Mouse (Mus musculus): ENCODE results near the gene Pla2r1. TPM values are rescaled to one million over a fixed set of nuclear protein-coding genes. Genes with fewer than 3 reads are reported as not detected.

Gene Pla2r1
- polyA plus RNA-seq, 1 experiment from 2014 or later = 1.3 TPM

GRCm38 (mm10) chr2:60414334-60414733 is 138.8 kb downstream of the Pla2r1 start:
- no peak overlapping the region for H3K4me3 ChIP-seq
- WGBS = 42% methylated on average over 8 of the region's 8 CpGs
- H3K4me1 ChIP-seq = no peaks in the 10 kb centered on the region
- no peaks in the 10 kb centered on the region for H3K9me3 ChIP-seq
- ATAC-seq (ENCODE audit: low FRiP score, low read depth) = no peak
- H3K9ac ChIP-seq = no peak overlapping the region
- no peak overlapping the region for H3K27ac ChIP-seq
- no peak overlapping the region for H3K4me2 ChIP-seq (replicated peaks)
- no peaks in the 10 kb centered on the region for H3K27me3 ChIP-seq (replicated peaks)
- H3K36me3 ChIP-seq = no peaks in the 10 kb centered on the region

GRCm38 (mm10) chr2:60413006-60413650 is 140.0 kb downstream of the Pla2r1 start:
- no peak overlapping the region for H3K4me2 ChIP-seq (replicated peaks)
- H3K9me3 ChIP-seq = no peaks in the 10 kb centered on the region
- H3K9ac ChIP-seq = no peak overlapping the region
- H3K36me3 ChIP-seq = no peaks in the 10 kb centered on the region
- WGBS = 90% methylated on average over 18 of the region's 18 CpGs
- H3K4me1 ChIP-seq = no peaks in the 10 kb centered on the region
- no peak for ATAC-seq (ENCODE audit: low FRiP score, low read depth)
- H3K4me3 ChIP-seq = no peak overlapping the region
- no peaks in the 10 kb centered on the region for H3K27me3 ChIP-seq (replicated peaks)
- no peak overlapping the region for H3K27ac ChIP-seq

DNA sequence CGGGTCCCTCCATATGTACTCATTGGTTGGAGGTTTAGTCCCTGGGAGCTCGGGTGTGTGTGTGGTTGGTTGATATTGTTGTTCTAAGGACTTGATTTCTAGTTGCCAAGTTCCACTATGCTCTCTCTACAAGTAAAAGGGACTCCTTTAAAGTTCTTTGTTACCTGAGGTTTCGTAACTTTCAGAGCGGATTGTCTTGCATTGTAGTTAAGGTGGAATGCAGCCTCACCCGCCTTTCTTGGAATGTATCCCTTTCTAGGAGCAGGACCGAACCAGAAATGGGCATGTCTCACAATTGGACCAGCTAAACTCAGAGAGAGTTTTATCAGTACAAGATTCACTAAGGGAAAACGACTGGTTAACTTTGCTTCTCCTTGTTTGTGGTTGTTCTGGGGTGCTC is 141.9 kb downstream of the Pla2r1 start:
- 84% methylated on average over 7 of the region's 7 CpGs for WGBS

GRCm38 (mm10) chr2:60409989-60410763 is 142.9 kb downstream of the Pla2r1 start:
- Histone ChIP-seq H3K4me3 (no peak overlapping the region), H3K9ac (no peak overlapping the region), H3K27me3 (replicated peaks) (no peaks in the 10 kb centered on the region), H3K4me2 (replicated peaks) (no peak overlapping the region), H3K27ac (no peak overlapping the region), H3K9me3 (no peaks in the 10 kb centered on the region), H3K4me1 (no peaks in the 10 kb centered on the region), H3K36me3 (no peaks in the 10 kb centered on the region)
- no peak for ATAC-seq (ENCODE audit: low FRiP score, low read depth)
- WGBS = 78% methylated on average over 11 of the region's 11 CpGs

More for the DNA sequence above, 141.9 kb downstream of the Pla2r1 start:
- H3K27me3 ChIP-seq (replicated peaks) = no peaks in the 10 kb centered on the region
- H3K4me2 ChIP-seq (replicated peaks) = no peak overlapping the region
- no peaks in the 10 kb centered on the region for H3K36me3 ChIP-seq
- H3K27ac ChIP-seq = no peak overlapping the region
- no peak for ATAC-seq (ENCODE audit: low FRiP score, low read depth)
- no peak overlapping the region for H3K4me3 ChIP-seq
- no peaks in the 10 kb centered on the region for H3K9me3 ChIP-seq
- H3K9ac ChIP-seq = no peak overlapping the region
- H3K4me1 ChIP-seq = no peaks in the 10 kb centered on the region

DNA sequence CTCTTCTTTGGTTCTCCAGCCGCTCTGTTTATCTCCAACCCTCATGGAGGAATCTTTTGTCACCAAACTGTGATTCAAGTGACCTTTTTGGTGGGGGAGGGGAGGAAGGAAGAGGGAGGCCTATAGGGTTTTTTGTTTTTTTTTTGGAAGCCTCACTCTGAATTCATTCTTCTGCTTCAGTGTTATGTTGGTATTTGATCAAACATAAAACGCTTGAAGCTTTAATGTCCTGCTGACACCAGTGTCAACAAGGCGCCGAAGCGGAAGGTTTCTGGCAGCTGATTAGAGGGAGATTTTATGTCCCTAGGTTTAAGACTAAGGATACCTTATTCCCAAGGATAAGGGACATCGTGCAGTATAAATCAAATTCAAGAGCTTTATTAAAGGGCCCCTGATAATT is 143.9 kb downstream of the Pla2r1 start:
- no peaks in the 10 kb centered on the region for H3K9me3 ChIP-seq
- WGBS = 54% methylated on average over 6 of the region's 6 CpGs
- H3K27me3 ChIP-seq (replicated peaks) = no peaks in the 10 kb centered on the region
- H3K4me1 ChIP-seq = no peaks in the 10 kb centered on the region
- H3K9ac ChIP-seq = no peak overlapping the region
- no peak overlapping the region for H3K4me3 ChIP-seq
- H3K4me2 ChIP-seq (replicated peaks) = no peak overlapping the region
- H3K36me3 ChIP-seq = no peaks in the 10 kb centered on the region
- no peak for ATAC-seq (ENCODE audit: low FRiP score, low read depth)
- no peak overlapping the region for H3K27ac ChIP-seq

DNA sequence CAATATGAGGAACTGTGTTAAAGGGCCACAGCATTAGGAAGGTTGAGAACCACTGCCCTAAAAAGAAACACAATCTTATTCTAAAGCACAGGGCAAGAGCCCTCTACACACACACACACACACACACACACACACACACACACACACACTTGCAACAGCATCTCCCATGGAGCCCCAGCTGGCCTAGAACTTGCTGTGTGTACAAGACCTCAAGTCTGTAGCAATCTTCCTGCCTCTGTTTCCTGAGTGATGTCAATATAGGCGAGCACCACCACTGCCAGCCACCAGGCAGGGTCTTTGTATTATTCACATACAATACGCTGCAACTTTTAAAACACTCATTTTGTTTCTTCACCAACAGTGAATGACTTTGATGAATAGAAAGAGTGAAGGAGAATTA is 145.7 kb downstream of the Pla2r1 start:
- no peak for ATAC-seq (ENCODE audit: low FRiP score, low read depth)
- Histone ChIP-seq H3K27ac (no peak overlapping the region), H3K4me1 (no peaks in the 10 kb centered on the region), H3K36me3 (no peaks in the 10 kb centered on the region), H3K27me3 (replicated peaks) (no peaks in the 10 kb centered on the region), H3K9ac (no peak overlapping the region), H3K4me3 (no peak overlapping the region), H3K9me3 (no peaks in the 10 kb centered on the region), H3K4me2 (replicated peaks) (no peak overlapping the region)
- WGBS = 88% methylated on average over 2 of the region's 2 CpGs

- no peak for ATAC-seq (ENCODE audit: low FRiP score, low read depth)
- Histone ChIP-seq H3K4me1 (no peaks in the 10 kb centered on the region), H3K9ac (no peak overlapping the region), H3K27me3 (replicated peaks) (no peaks in the 10 kb centered on the region), H3K4me2 (replicated peaks) (no peak overlapping the region), H3K36me3 (no peaks in the 10 kb centered on the region), H3K9me3 (no peaks in the 10 kb centered on the region), H3K27ac (no peak overlapping the region), H3K4me3 (no peak overlapping the region)
- WGBS = 92% methylated on average over 5 of the region's 5 CpGs
Observed at GRCm38 (mm10) chr2:60405431-60405830, 147.7 kb downstream of the Pla2r1 start.

DNA sequence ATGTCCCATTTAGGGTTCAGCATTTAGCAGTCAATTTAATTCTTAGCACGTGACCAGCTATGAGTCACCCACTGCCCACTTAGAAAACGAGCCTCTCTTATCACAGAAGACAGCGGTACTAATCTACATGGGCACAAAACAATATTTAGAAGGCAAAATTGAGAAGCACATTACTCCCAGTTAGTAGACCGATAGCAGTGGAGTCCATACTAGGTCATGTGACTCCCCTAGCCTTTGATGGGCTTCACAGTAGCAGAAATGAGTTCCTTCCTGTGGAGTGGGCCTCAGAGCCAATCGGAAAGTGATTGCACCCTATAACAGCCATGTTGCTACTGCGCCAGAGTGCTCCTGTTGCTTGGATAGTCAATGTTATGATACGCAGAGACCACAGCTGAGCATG is 148.3 kb downstream of the Pla2r1 start:
- Histone ChIP-seq H3K36me3 (no peaks in the 10 kb centered on the region), H3K9me3 (no peaks in the 10 kb centered on the region), H3K27ac (no peak overlapping the region), H3K4me3 (no peak overlapping the region), H3K4me2 (replicated peaks) (no peak overlapping the region), H3K4me1 (no peaks in the 10 kb centered on the region), H3K27me3 (replicated peaks) (no peaks in the 10 kb centered on the region), H3K9ac (no peak overlapping the region)
- no peak for ATAC-seq (ENCODE audit: low FRiP score, low read depth)
- 92% methylated on average over 7 of the region's 7 CpGs for WGBS

- ATAC-seq (ENCODE audit: low FRiP score, low read depth) = no peak
- Histone ChIP-seq H3K27ac (no peak overlapping the region), H3K36me3 (no peaks in the 10 kb centered on the region), H3K9me3 (no peaks in the 10 kb centered on the region), H3K9ac (no peak overlapping the region), H3K27me3 (replicated peaks) (no peaks in the 10 kb centered on the region), H3K4me3 (no peak overlapping the region), H3K4me2 (replicated peaks) (no peak overlapping the region), H3K4me1 (no peaks in the 10 kb centered on the region)
- 88% methylated on average over 5 of the region's 5 CpGs for WGBS
Observed at GRCm38 (mm10) chr2:60401694-60402093, 151.4 kb downstream of the Pla2r1 start.

DNA sequence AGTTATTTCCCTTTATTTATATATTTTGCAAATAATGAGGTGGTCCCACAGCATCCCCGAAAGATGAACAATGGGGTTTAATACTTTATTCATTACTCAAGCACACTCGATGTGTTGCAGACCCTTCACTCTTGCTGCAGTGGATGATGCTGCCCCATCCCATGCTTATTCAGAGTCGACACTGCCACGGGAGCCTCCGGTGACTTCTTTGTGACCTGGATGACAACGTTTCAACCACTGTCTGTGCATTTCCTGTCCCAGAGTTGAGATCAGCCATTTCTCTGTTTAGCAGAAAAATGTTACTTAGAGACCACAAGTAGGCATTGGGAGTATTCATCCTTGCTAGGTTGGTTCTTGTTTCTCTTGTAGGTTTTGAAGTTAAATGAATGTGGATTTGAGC is 159.3 kb downstream of the Pla2r1 start:
- no peaks in the 10 kb centered on the region for H3K27me3 ChIP-seq (replicated peaks)
- no peaks in the 10 kb centered on the region for H3K4me1 ChIP-seq
- 77% methylated on average over 6 of the region's 6 CpGs for WGBS
- no peak for ATAC-seq (ENCODE audit: low FRiP score, low read depth)
- H3K27ac ChIP-seq = no peak overlapping the region
- H3K36me3 ChIP-seq = no peaks in the 10 kb centered on the region
- H3K9ac ChIP-seq = no peak overlapping the region
- H3K4me2 ChIP-seq (replicated peaks) = no peak overlapping the region
- no peak overlapping the region for H3K4me3 ChIP-seq
- H3K9me3 ChIP-seq = no peaks in the 10 kb centered on the region

DNA sequence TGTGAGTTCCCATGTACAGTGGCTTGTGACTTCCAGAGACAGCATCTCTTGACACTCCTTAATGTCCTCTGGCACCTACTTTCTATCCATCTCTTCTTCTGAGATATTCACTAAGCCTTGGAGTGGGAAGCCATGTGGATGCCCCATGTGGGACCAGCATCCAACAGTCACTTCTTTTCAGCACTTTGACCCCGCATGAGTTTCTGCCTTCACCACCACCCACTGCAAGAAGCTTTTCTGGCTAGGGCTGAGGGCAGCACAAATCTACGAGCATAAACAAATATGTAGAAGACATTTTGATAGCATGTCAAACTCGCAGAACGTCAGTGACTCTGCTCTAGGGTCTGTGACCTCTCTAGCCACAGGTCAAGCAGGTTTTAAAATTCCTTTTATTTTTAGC is 160.8 kb downstream of the Pla2r1 start:
- H3K4me3 ChIP-seq = no peak overlapping the region
- no peak for ATAC-seq (ENCODE audit: low FRiP score, low read depth)

DNA sequence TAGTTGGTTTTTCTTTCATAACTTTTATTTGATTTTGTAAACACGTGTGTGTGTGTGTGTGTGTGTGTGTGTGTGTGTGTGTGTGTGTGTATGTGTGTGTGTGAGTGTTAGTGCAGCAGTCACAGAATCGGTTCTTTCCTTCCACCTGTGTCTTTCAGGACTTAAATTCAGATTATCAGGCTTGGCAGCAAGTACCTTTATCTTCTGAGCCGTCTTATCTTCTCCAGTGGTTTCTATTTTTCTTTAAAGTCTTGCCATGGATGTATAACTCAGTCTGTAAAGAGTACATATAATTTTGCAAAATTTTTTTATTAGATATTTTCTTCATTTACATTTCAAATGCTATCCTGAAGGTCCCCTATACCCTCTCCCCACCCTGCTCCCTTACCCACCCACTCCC is 165.7 kb downstream of the Pla2r1 start:
- Histone ChIP-seq H3K9ac (no peak overlapping the region), H3K36me3 (no peaks in the 10 kb centered on the region), H3K9me3 (no peaks in the 10 kb centered on the region), H3K4me3 (no peak overlapping the region), H3K4me2 (replicated peaks) (no peak overlapping the region), H3K27ac (no peak overlapping the region), H3K27me3 (replicated peaks) (peaks cover 8% of the 10 kb centered on the region), H3K4me1 (peaks cover 8% of the 10 kb centered on the region; the same call in 1 of the 2 replicates)
- WGBS = 91% methylated on average over 3 of the region's 3 CpGs
- no peak for ATAC-seq (ENCODE audit: low FRiP score, low read depth)

More for the DNA sequence above, 160.8 kb downstream of the Pla2r1 start:
- Histone ChIP-seq H3K27me3 (replicated peaks) (no peaks in the 10 kb centered on the region), H3K27ac (no peak overlapping the region), H3K9ac (no peak overlapping the region), H3K9me3 (no peaks in the 10 kb centered on the region), H3K36me3 (no peaks in the 10 kb centered on the region), H3K4me1 (no peaks in the 10 kb centered on the region), H3K4me2 (replicated peaks) (no peak overlapping the region)
- WGBS = 79% methylated on average over 4 of the region's 4 CpGs

GRCm38 (mm10) chr2:60386835-60387234 is 166.3 kb downstream of the Pla2r1 start:
- no peak overlapping the region for H3K4me2 ChIP-seq (replicated peaks)
- no peak overlapping the region for H3K27ac ChIP-seq
- WGBS = 91% methylated on average over 2 of the region's 2 CpGs
- no peaks in the 10 kb centered on the region for H3K9me3 ChIP-seq
- no peaks in the 10 kb centered on the region for H3K36me3 ChIP-seq
- H3K9ac ChIP-seq = no peak overlapping the region
- peaks cover 13% of the 10 kb centered on the region for H3K27me3 ChIP-seq (replicated peaks)
- no peak overlapping the region for H3K4me3 ChIP-seq
- ATAC-seq (ENCODE audit: low FRiP score, low read depth) = no peak
- peaks cover 8% of the 10 kb centered on the region; the same call in 1 of the 2 replicates for H3K4me1 ChIP-seq
